Mouse (Mus musculus): ENCODE measurements around the gene Ccdc122.

DNA sequence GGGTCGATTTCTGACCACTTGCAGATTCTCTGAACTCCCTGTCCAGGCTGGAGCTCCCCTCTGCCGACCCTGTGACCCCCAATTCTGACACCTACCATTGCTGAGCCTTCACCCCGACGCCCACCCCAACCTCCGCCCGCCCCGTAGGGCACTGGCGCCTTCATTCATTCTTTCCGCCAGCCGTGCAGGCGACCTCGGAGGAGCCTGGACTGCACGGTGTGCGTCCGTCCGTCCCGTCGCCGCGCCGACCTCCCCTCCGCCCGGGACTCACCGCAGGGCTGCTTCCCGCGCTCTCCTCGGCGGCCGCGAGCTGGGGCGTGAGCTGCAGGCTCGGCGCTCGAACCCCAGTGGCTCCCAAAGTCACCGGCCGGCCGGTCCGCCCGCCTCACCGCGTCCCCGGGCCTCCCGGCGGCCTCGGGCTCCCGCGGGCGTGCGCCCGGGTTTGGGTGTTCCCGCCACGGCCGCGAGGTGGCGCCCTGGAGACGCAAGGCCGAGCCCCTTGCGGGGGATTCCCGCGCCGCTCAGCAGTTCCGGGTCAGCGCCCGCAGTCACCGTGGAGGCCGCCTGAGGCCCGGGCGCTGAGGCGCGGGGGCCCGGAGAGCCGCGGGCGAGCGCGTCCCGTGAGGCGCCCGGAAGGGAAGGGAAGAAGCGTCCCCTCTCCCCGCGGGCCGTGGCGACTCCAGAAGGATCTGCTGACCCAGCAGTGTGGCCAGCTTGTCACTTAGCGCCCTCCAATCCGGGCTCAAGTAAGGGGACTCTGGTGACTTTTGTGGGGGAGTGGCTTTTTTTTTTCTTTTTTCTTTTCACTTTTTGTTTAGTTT, at the start of gene Ccdc122, which contains the start of gene Lacc1:
- TF ChIP-seq CTCF (IDR thresholded peaks at IDR 0.05; ENCODE audit: extremely low read depth, insufficient read length, insufficient replicate concordance, low read depth, low read length) = peak; percentile 76
- TF ChIP-seq POLR2A (IDR thresholded peaks at IDR 0.05; ENCODE audit: low read depth, low read length) = peak; percentile 48
